Mouse (Mus musculus): ENCODE data around the gene 4933415A04Rik. TPM values are rescaled to one million over a fixed set of nuclear protein-coding genes. Genes with fewer than 3 reads are reported as not detected.

4933415A04Rik gene
- total RNA-seq, 1 experiment = 0.49 TPM

GRCm38 (mm10) chr11:43605859-43606258, 19.0 kb downstream of the 4933415A04Rik start:
- no peak overlapping the region for H3K9ac ChIP-seq (ENCODE audit: insufficient read depth, low read depth, low read length, poor library complexity, severe bottlenecking)
- no peak for TF ChIP-seq CHD2 (IDR thresholded peaks at IDR 0.05; ENCODE audit: low read depth, low read length)
- no peak for TF ChIP-seq ZC3H11A (IDR thresholded peaks at IDR 0.05; ENCODE audit: borderline replicate concordance, low read depth, low read length)
- TF ChIP-seq ZNF384 (IDR thresholded peaks at IDR 0.05; ENCODE audit: low read depth, low read length) = no peak
- no peak for TF ChIP-seq HCFC1 (IDR thresholded peaks at IDR 0.05; ENCODE audit: borderline replicate concordance, insufficient read depth, low read length)
- no peak for TF ChIP-seq MAFK (IDR thresholded peaks at IDR 0.05; ENCODE audit: insufficient read depth, low read depth, low read length)
- no peak for DNase-seq (ENCODE audit: low read depth, low spot score)
- 0 out of 4 replicates have a peak, but pooled peaks cover 0 to 4% of the 10 kb centered on the region in 2 experiments for H3K4me1 ChIP-seq (ENCODE audit: control insufficient read depth in 2 of 2, insufficient read depth in 2 of 2, low read length in 2 of 2, poor library complexity in 1 of 2)
- no peak overlapping the region for H3K4me3 ChIP-seq (ENCODE audit: insufficient read depth in 1 of 2, low read depth in 1 of 2, low read length in 2 of 2, poor library complexity in 1 of 2, severe bottlenecking in 1 of 2)
- H3K9me3 ChIP-seq (ENCODE audit: control insufficient read depth, insufficient read depth, low read depth, low read length) = no peaks in the 10 kb centered on the region
- H3K36me3 ChIP-seq (ENCODE audit: control insufficient read depth, insufficient read depth, low read length, poor library complexity, severe bottlenecking) = no peaks in the 10 kb centered on the region
- no peak overlapping the region for H3K27ac ChIP-seq (ENCODE audit: insufficient read depth, low read depth, low read length, poor library complexity, severe bottlenecking)
- in situ Hi-C loops (cut with MboI; ENCODE audit: low sequenced_read_pairs in 2 of 2, unreplicated experiment in 2 of 2) = no loop called here

DNA sequence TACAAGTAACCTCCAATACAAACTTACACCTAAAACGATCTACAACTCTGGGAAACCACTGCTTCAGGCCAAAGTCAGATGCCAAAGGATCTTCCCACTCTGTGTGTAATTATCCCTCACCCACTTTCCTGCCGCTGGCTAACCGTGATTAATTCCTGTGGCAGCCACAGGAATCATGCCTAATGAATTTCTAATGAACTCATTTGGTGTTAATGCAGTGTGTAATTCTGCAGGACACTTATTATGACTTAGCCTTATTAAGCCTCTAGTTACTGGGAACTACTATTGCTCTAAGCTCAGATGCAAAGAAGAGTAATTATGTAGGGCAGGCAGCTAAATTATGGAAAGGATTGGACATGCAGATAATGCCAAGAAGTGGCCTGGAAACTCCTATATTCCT, 21.6 kb downstream of the 4933415A04Rik start:
- H3K9ac ChIP-seq (ENCODE audit: insufficient read depth, low read depth, low read length, poor library complexity, severe bottlenecking) = no peak overlapping the region
- peaks cover 3 to 6% of the 10 kb centered on the region in 2 experiments; a peak in 2 of 4 replicates for H3K4me1 ChIP-seq (ENCODE audit: control insufficient read depth in 2 of 2, insufficient read depth in 2 of 2, low read length in 2 of 2, poor library complexity in 1 of 2)
- no peaks in the 10 kb centered on the region for H3K9me3 ChIP-seq (ENCODE audit: control insufficient read depth, insufficient read depth, low read depth, low read length)
- in situ Hi-C loops (cut with MboI; ENCODE audit: low sequenced_read_pairs in 2 of 2, unreplicated experiment in 2 of 2) = no loop called here
- TF ChIP-seq MAFK (IDR thresholded peaks at IDR 0.05; ENCODE audit: insufficient read depth, low read depth, low read length) = no peak
- no peak for TF ChIP-seq CHD2 (IDR thresholded peaks at IDR 0.05; ENCODE audit: low read depth, low read length)
- TF ChIP-seq HCFC1 (IDR thresholded peaks at IDR 0.05; ENCODE audit: borderline replicate concordance, insufficient read depth, low read length) = no peak
- TF ChIP-seq ZC3H11A (IDR thresholded peaks at IDR 0.05; ENCODE audit: borderline replicate concordance, low read depth, low read length) = no peak
- no peak for TF ChIP-seq ZNF384 (IDR thresholded peaks at IDR 0.05; ENCODE audit: low read depth, low read length)
- no peak overlapping the region for H3K27ac ChIP-seq (ENCODE audit: insufficient read depth, low read depth, low read length, poor library complexity, severe bottlenecking)
- no peak for DNase-seq (ENCODE audit: low read depth, low spot score)
- no peak overlapping the region for H3K4me3 ChIP-seq (ENCODE audit: insufficient read depth in 1 of 2, low read depth in 1 of 2, low read length in 2 of 2, poor library complexity in 1 of 2, severe bottlenecking in 1 of 2)
- H3K36me3 ChIP-seq (ENCODE audit: control insufficient read depth, insufficient read depth, low read length, poor library complexity, severe bottlenecking) = no peaks in the 10 kb centered on the region

DNA sequence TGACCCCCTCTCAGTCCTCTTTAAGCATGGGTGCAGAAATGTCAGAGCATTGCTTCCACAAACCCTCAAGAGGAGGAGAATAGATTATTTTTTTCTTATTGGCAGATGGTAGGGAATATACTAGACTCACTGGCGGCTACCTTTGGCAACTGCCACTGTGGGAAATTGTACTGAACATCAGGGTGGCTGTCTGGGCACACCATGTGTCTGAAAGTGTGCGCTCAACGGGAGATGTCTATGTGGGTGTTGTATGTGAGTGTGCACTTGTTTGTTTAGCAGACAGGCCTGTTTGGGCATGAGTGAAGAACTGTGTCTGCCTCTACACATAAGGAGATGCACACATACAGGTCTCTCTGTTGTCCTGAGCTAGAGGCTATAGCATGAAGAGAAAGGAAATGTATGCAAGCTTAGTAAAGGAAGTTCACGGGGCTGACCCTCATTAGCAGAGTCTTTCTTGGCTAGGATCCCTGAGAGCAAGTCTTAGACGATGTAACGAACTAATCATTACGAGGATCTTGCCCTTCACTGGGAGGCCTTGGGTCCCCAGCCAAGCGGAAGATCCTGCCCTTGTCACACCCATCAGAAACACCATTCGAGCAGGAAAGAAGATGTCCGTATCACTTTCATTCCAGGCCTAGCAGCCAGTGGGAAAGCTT, 23.3 kb downstream of the 4933415A04Rik start:
- Histone ChIP-seq H3K36me3 (ENCODE audit: control insufficient read depth, insufficient read depth, low read length, poor library complexity, severe bottlenecking) (no peaks in the 10 kb centered on the region), H3K9me3 (ENCODE audit: control insufficient read depth, insufficient read depth, low read depth, low read length) (no peaks in the 10 kb centered on the region), H3K27ac (ENCODE audit: insufficient read depth, low read depth, low read length, poor library complexity, severe bottlenecking) (no peak overlapping the region), H3K4me1 (ENCODE audit: control insufficient read depth in 2 of 2, insufficient read depth in 2 of 2, low read length in 2 of 2, poor library complexity in 1 of 2) (peaks cover 3 to 6% of the 10 kb centered on the region in 2 experiments; a peak in 2 of 4 replicates), H3K9ac (ENCODE audit: insufficient read depth, low read depth, low read length, poor library complexity, severe bottlenecking) (no peak overlapping the region), H3K4me3 (ENCODE audit: insufficient read depth in 1 of 2, low read depth in 1 of 2, low read length in 2 of 2, poor library complexity in 1 of 2, severe bottlenecking in 1 of 2) (no peak overlapping the region)
- in situ Hi-C loops (cut with MboI; ENCODE audit: low sequenced_read_pairs in 2 of 2, unreplicated experiment in 2 of 2) = no loop called here
- TF ChIP-seq ZC3H11A (IDR thresholded peaks at IDR 0.05; ENCODE audit: borderline replicate concordance, low read depth, low read length) (no peak), ZNF384 (IDR thresholded peaks at IDR 0.05; ENCODE audit: low read depth, low read length) (no peak), HCFC1 (IDR thresholded peaks at IDR 0.05; ENCODE audit: borderline replicate concordance, insufficient read depth, low read length) (no peak), CHD2 (IDR thresholded peaks at IDR 0.05; ENCODE audit: low read depth, low read length) (no peak), MAFK (IDR thresholded peaks at IDR 0.05; ENCODE audit: insufficient read depth, low read depth, low read length) (no peak)
- no peak for DNase-seq (ENCODE audit: low read depth, low spot score)

DNA sequence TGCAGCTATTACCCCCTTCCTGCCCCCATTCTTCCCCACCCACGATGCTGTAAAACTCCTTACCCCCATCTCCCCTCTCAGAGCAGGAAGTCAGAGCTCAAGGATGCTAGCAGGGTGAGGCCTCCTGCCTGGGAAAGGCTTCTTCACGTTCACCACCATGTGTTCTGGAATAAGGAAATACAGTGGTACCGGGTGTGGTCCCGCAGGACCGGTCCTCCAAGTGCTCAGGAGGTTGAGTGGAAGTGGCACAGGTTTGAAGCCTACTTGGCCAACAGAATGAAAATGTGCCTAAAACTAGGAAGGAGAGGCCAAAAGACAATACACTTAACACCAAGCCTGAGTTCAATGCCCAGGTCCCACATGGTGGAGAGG, 23.8 kb downstream of the 4933415A04Rik start:
- Histone ChIP-seq H3K9me3 (ENCODE audit: control insufficient read depth, insufficient read depth, low read depth, low read length) (no peaks in the 10 kb centered on the region), H3K27ac (ENCODE audit: insufficient read depth, low read depth, low read length, poor library complexity, severe bottlenecking) (no peak overlapping the region), H3K36me3 (ENCODE audit: control insufficient read depth, insufficient read depth, low read length, poor library complexity, severe bottlenecking) (no peaks in the 10 kb centered on the region), H3K4me3 (ENCODE audit: insufficient read depth in 1 of 2, low read depth in 1 of 2, low read length in 2 of 2, poor library complexity in 1 of 2, severe bottlenecking in 1 of 2) (no peak overlapping the region), H3K4me1 (ENCODE audit: control insufficient read depth in 2 of 2, insufficient read depth in 2 of 2, low read length in 2 of 2, poor library complexity in 1 of 2) (peaks cover 3 to 6% of the 10 kb centered on the region in 2 experiments; a peak in 2 of 4 replicates), H3K9ac (ENCODE audit: insufficient read depth, low read depth, low read length, poor library complexity, severe bottlenecking) (no peak overlapping the region)
- TF ChIP-seq HCFC1 (IDR thresholded peaks at IDR 0.05; ENCODE audit: borderline replicate concordance, insufficient read depth, low read length) (no peak), CHD2 (IDR thresholded peaks at IDR 0.05; ENCODE audit: low read depth, low read length) (no peak), ZNF384 (IDR thresholded peaks at IDR 0.05; ENCODE audit: low read depth, low read length) (no peak), MAFK (IDR thresholded peaks at IDR 0.05; ENCODE audit: insufficient read depth, low read depth, low read length) (no peak), ZC3H11A (IDR thresholded peaks at IDR 0.05; ENCODE audit: borderline replicate concordance, low read depth, low read length) (no peak)
- DNase-seq (ENCODE audit: low read depth, low spot score) = no peak
- in situ Hi-C loops (cut with MboI; ENCODE audit: low sequenced_read_pairs in 2 of 2, unreplicated experiment in 2 of 2) = no loop called here
